Mouse (Mus musculus): ENCODE measurements around the gene Trmo. TPM values are rescaled to one million over a fixed set of nuclear protein-coding genes. Genes with fewer than 3 reads are reported as not detected.

Trmo gene
- total RNA-seq, 2 experiments from 2014 or later, result 3.7 to 4.6 TPM

- intact Hi-C loops (cut with DNase I), result loop anchor here (10.0 kb wide), 1 partner anchor 139 kb away; no protein-coding TSS in a partner anchor
- DNase-seq (ENCODE audit: extremely low spot score in 1 of 2, low spot score in 2 of 2), result no peak
Observed at GRCm38 (mm10) chr4:46344288-46344687, 44.9 kb downstream of the Trmo start.

GRCm38 (mm10) chr4:46343596-46344260 is 45.5 kb downstream of the Trmo start, which contains the start of gene Foxe1:
Foxe1 (plus strand) TSS chr4:46343609.
- DNase-seq (ENCODE audit: extremely low spot score in 1 of 2, low spot score in 2 of 2), result no peak
- intact Hi-C loops (cut with DNase I), result loop anchor here (10.0 kb wide), 1 partner anchor 139 kb away; no protein-coding TSS in a partner anchor

- DNase-seq (ENCODE audit: extremely low spot score in 1 of 2, low spot score in 2 of 2), result no peak
Observed at GRCm38 (mm10) chr4:46342711-46343286, 46.4 kb downstream of the Trmo start.

GRCm38 (mm10) chr4:46341831-46342680 is 47.2 kb downstream of the Trmo start:
- intact Hi-C loops (cut with DNase I), result loop anchor here (10.0 kb wide), 1 partner anchor 137 kb away; no protein-coding TSS in a partner anchor

More at GRCm38 (mm10) chr4:46342711-46343286, 46.4 kb downstream of the Trmo start:
- intact Hi-C loops (cut with DNase I), result loop anchor here (10.0 kb wide), 1 partner anchor 138 kb away; no protein-coding TSS in a partner anchor

GRCm38 (mm10) chr4:46339584-46339983 is 49.7 kb downstream of the Trmo start:
- DNase-seq (ENCODE audit: extremely low spot score in 1 of 2, low spot score in 2 of 2), result no peak
- intact Hi-C loops (cut with DNase I), result no loop called here

More at GRCm38 (mm10) chr4:46341831-46342680, 47.2 kb downstream of the Trmo start:
- DNase-seq (ENCODE audit: extremely low spot score in 1 of 2, low spot score in 2 of 2), result no peak

- intact Hi-C loops (cut with DNase I), result no loop called here
- DNase-seq (ENCODE audit: extremely low spot score in 1 of 2, low spot score in 2 of 2), result no peak
Observed at GRCm38 (mm10) chr4:46339026-46339425, 50.2 kb downstream of the Trmo start.

- no peak for DNase-seq (ENCODE audit: extremely low spot score in 1 of 2, low spot score in 2 of 2)
- intact Hi-C loops (cut with DNase I), result no loop called here
Observed at GRCm38 (mm10) chr4:46337990-46338389, 51.2 kb downstream of the Trmo start.

- intact Hi-C loops (cut with DNase I), result no loop called here
Observed at GRCm38 (mm10) chr4:46335846-46336245, 53.4 kb downstream of the Trmo start.

GRCm38 (mm10) chr4:46328906-46329305 is 60.3 kb downstream of the Trmo start:
- intact Hi-C loops (cut with DNase I), result no loop called here
- no peak for DNase-seq (ENCODE audit: extremely low spot score in 1 of 2, low spot score in 2 of 2)

More at GRCm38 (mm10) chr4:46335846-46336245, 53.4 kb downstream of the Trmo start:
- DNase-seq (ENCODE audit: extremely low spot score in 1 of 2, low spot score in 2 of 2), result no peak

Other genes with a start within 250 kb of the Trmo start
- 10 to 100 TPM; 14.6 to 16.2 TPM for gene Xpa, start 193.1 kb downstream of the Trmo start, total RNA-seq (2021)
- not detected for gene Foxe1, start 45.8 kb downstream of the Trmo start, total RNA-seq (2021)
- not detected for gene Hemgn, start 24.1 kb upstream of the Trmo start, total RNA-seq (2021)
- 10 to 100 TPM; 52.0 to 52.7 TPM for gene Anp32b, start 61.5 kb upstream of the Trmo start, total RNA-seq (2021)
- 10 to 100 TPM; 30.7 to 35.0 TPM for gene Nans, start 99.8 kb upstream of the Trmo start, total RNA-seq (2021)
- 1 to 10 TPM; 1.2 to 1.4 TPM for gene Trim14, start 146.7 kb upstream of the Trmo start, total RNA-seq (2021)
- 10 to 100 TPM; 38.7 to 43.3 TPM for gene Coro2a, start 212.8 kb upstream of the Trmo start, total RNA-seq (2021)

Measured in left cerebral cortex, postnatal 10 days (tissue).